Mouse (Mus musculus) right cerebral cortex, adult 2 months (tissue): ENCODE results near the gene Smoc1.

Source experiments
- DNase-seq, 2 experiments: peaks; one replicate each; pipeline ENCODE4 v3.0.0; 2021 to 2022; ENCODE audit warnings: low spot score in 2 of 2

Gene Smoc1

DNA sequence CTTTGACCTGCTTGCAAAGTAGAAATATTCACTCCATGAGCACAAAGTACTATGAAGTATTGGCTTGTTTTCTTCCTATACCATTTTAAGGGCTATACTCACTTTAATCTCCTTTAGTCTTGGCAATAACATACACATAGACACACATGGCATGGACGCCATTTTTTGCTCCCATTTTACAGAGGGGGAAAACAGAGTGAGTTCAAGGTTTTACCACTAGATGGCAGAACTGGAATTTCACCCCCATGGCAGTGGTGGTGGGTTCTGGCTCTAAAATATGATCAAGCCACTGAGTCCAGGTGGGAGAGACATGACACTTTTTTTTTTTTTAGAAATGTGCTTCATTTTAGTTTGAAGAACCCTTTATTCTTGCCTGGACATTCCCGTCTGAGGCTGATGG is 1.6 kb upstream of the Smoc1 start:
- no peak for DNase-seq

DNA sequence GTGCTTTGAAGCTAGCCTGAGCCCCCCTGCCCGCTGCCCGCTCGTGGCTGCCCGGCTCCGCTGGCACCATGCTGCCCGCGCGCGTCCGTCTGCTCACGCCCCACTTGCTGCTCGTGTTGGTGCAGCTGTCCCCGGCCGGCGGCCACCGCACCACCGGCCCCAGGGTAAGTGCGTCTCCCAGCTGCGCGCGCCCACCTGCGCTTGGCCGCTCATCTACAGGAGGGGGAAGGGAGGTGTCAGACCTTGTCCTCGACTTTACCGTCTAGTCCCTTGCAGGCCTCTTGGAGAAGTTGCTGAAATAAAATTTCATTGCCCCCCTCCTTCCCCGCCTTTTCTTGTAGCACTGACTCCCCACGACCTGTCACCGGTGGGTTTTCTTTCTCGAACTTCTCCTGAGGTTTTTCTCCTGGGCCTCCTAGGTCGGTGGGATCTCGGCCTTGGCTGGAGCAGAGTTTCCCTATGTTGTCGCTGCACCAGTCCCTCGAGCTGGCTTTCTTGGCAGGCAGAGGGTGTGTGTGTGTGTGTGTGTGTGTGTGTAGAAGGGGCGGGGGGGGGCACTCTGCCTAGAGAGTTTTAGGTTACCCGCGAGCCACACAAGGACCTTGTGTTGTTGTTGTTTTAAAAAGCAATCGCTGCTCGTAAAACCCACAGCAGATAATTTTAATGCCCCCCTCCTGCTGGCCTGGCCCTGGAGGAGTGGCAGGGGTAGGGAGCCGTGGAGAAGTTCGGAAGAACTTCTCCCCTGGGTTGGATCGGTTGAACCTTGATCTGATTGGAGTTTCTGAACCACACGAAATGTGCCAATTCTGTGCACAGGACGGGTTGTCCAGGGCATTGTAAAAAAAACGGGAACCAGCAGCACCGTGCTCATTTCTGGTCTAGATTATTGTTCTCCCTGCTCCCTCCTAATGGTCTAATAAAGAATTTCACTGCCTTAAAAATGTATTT is 661 bp downstream of the Smoc1 start:
- peak in 1 of 2 experiments; percentile 13 for DNase-seq

DNA sequence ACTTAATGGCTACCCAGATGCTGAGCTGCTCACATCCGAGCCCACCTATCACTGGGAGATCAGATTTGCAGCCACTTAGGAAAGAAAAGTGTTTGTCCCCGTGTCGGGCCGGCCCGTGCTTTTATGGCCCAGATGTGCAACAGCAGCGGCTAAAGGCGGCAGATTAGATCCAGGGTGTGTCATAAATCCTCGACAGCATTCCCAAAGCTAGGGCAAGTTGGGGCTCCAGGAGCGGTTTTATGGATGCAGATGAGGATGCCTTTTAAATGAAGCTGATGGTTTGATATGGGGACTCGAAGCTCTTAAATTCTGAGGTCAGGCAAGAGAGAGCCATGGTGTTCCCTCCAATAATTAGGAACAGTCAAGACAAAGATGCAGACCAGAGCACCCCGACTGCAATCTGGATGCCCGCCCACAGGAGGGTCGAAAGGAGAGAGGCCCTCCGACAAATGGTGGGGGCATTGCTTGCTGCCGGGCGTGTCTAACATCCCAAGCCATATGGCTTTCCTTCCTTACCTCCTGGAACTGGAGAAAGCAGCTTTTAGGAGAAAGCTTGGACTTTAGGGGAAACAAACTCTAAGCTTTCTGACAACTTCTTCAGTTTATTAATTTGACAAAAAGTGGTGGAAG is 1.8 kb downstream of the Smoc1 start:
- no peak for DNase-seq

DNA sequence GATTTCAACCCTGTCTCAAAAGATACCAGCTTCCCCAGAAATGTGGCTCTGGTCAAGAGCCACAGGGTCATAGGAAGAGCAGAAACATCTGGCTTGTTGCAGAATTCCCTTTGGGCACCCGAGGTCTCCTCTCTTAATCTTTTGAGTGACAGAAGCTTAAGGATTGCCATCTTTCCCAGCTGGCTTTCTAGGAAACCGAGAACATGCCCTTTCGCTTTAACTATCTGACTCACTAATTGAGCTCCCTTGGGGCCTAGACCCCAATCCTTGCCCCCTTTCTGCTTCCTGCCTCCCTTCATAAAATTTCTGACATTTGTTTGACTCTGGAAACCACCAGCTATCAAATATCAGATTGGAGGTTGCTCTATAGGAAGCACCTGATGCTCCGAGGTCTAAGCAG is 3.1 kb downstream of the Smoc1 start:
- DNase-seq: no peak

DNA sequence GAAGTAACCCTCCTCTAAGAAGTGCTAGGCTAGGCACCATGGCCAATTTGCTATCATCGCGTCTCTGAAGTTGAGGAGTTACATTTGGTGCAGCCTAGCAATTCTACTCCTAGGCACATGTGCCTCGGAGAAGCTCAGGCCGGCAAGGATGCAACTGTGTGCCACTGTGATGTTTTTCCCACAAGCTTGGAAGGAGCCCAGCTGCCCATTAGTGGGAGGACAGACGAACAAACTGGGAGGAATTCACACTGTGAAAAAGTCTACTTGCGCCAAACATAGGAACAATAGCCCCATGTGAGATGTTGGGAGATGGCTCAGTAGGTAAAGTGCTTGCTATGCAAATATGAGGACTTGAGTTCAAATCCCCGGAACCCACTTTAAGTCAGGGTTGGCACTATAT is 5.0 kb downstream of the Smoc1 start:
- peak in 1 of 2 experiments; percentile 4 for DNase-seq

DNA sequence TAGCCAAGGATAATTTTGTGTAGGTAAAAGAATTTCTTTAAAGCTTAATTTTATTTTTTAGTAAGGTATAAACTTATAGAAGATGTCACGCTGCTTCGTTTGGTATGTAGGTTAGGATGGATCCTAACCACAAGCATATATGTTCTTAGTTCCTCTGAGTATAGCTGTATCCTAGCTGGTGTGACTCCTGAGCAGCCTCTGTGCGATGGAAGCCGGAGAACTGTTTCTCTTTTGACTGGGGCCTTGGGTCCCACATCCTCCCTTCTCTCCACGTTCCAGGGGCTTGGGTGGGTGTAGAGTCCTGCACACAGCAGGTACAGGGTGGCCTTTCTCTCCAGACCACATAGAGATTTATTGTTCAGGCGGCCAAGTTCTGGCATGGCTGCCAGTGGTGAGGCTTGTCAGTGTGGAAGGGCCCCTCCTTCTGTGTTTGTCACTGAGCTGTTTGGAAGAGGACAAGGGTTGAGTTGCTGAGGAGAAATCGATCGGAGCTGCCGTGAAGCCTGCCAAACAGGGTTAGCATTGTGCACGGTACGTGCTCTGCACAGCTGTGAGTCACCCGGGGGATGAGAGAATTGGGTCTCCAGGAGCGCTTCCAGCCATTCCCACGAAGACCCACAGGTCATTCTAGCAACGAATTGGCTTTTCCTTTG is 6.9 kb downstream of the Smoc1 start:
- DNase-seq: peak; percentile 9 to 18

DNA sequence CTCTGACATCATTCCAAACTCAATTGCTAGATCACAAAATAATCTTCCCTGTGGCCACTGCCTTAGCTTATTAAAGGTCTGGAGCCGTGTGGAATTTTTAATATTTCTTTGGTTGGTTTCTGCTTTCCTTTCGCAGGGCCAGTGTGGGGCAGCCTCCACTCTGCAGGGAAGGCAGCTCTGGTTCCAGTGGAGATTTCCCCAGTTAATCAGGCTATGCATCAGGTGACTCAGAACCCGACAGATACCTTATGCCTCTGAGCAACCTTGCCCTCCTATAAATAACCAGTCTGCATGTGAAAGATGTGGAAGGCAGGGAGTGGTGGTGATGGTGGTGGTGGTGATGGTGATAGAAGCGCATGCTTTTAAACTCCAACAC is 7.4 kb downstream of the Smoc1 start:
- no peak for DNase-seq

DNA sequence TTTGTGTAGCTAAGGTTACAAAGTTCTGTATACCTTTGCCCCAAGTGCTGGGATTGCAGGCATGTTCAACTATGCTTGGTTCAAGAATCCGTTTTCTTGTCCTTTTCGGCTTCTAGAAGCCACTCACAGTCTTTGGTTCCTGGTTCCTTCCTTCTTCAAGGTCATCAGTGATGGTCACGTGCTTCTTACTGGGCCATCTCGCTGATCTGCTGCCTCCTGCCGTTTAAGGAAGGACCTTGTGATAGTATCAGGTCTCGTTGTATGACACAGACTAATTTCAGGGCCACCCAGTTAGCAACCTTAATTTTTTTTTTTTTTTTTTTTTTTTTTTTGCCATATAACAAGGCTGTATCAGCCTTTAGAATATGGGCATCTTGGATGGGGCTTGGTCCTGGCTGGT is 9.2 kb downstream of the Smoc1 start:
- no peak for DNase-seq

DNA sequence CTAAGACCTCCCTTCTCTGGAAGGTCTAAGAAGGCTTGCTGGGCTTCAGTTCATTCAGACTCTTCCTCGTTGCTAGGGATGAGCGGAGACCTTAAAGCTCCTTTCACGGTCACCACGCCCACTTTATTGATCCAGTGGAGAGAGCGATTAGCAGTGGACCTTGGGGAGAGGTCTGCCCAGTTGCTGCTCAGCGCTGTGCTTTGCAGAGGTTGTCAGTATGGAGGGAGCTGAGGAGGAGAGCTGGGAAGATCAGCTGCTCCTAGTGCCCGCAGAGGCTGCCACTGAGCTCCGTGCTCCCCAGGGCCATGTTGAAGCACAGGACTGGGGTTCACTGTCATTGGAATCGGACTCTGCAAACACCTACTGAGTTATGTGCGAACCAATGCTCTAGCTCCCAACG is 17.0 kb downstream of the Smoc1 start:
- DNase-seq: no peak

DNA sequence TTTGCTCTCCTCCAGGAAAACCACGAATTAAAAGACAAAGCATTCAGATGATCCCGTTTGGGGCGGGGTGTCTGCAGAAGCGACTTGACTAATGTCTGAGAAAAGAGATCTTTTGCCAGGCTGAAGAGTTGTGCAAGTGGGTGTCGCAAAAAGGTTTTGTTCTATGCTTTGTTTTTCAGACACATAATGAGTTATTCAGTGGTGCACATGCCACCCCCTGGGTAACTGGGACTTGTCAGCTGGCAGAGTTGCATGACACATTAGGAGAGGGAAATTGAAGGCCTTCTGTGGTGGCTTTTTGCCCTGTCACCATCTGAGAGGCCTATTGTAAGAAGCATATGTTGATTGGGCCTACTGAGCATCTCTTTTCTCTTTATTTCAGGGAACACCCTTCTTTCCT is 20.3 kb downstream of the Smoc1 start:
- no peak for DNase-seq

DNA sequence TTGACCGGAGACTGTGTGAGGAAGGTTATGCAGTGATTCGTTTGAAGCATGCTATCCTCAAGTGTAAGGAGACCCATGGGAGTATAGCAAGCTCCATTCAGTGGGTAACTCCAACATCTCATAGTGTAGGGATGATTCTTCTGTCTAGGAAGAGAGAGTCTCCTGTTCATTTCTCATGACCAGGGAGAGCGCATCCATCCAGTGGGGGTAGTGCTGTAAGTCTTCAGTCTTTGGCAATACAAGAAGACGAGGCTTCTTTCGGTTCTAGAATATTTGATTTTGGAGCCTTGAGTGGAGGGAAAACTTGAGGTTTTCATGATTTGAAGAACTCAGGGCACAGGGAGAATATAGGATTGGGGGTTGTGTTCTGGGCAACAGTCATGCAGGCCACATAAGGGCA is 23.1 kb downstream of the Smoc1 start:
- no peak for DNase-seq

DNA sequence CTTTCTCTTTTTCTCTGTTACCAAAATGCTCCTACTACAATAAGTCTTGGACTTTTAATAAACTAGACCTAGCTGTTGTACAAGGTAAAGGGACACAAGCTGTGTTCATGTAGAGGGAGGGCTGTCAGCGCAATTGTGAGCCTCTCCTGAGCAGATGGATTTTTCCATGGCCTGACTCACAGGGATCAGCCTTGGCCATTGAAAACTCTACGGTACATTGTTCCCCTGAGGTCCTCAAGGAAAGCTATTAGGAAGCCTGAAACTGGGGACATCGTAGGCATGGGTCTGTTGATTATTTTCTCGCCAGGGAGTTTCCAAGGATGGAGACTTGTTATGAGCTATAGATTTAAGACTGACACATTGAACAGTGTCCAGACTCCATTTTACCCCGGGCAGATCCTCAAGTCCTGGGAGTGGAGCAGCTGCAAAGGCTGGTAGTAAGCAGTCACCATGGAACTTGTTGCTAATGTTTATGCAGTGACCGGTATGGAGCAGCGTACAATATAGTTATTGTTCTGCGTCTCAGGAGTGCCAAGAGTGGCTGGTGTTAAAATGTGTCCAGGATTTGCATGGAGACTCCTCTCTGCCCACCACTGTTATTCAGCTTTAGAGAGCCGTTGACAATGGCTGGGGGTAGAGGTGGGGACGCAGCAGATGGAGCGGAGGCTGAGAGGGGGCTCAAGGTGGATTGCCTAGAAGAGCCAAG is 28.5 kb downstream of the Smoc1 start:
- no peak for DNase-seq

DNA sequence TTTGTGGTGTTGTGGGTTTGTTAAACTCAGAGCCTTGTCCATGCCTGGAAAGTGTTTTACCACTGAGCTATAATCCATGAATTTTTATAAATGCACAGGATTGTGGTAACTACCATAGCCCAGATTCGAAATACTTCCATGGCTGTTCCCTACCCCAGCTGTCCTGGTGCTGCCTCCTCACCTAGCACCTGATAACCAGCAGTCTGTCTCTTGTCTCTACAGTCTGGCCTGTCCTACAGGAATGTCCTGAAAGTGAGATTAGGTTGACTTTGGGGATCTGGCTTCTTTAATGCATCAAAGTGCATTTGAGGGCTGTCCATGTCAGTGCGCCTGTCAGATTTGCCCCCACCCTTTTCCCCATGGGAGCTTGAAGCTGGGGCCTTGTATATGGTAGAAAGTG is 29.2 kb downstream of the Smoc1 start:
- no peak for DNase-seq

DNA sequence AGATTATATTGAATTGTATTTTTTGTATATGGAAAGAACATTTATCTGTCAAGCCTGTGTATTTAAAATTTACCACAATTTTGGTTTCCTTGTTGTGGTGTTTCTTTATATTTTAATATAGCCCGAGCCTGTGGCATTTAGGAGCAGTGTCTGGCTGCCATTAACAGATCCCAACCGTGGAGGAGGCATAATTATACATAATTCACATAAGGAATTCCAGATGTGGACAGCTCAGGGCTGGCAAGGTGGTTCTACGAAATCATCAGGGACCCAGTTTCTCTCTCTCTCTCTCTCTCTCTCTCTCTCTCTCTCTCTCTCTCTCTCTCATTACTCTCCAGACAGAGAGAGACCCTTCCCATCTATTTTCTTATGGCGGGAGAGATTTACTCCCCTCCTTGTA is 31.0 kb downstream of the Smoc1 start:
- DNase-seq: no peak

DNA sequence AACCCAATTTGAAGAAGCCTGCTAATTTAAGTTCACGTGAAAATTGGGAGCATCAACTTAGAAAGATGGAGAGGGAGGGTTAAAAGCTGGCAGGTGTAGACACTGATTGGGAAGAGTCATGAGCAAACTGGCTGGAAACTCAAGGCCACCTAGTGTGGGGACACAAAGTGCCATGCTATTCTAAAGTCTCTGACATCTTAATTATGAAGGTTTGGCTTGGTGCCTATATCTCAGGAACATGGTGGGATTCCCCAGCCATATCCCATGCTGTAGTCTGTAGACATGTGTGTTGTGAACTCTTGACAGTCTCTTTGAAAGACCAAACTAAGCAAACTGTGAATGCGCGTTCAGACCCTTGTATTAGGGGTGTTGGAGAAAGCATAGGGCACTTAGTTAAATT is 32.0 kb downstream of the Smoc1 start:
- no peak for DNase-seq

DNA sequence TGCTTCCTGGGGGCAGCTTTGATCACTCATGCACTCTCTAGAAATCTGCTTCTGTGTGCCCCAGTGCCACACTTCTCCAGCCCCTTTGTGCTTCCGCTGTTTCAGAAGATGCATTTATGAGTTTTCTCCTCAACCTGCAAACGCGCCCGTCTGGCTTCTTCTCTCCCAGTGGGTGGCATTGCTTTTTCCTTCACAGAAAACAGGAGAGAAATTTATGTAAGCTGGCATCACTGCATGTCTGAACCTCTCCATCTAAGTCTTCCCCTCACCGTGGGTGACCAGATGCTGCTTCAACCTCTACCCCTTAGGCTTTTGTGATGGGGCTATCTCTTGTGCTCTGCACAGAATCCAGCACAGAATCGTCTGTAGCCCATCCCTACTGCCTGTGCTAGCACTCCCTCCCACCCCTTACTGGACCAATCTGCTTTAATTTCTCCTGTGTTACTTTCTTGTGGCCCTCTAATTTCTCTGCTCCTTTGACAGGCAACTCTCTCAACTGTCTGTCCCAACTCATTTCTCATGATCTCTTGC is 35.3 kb downstream of the Smoc1 start:
- peak; percentile 14 to 22 for DNase-seq

DNA sequence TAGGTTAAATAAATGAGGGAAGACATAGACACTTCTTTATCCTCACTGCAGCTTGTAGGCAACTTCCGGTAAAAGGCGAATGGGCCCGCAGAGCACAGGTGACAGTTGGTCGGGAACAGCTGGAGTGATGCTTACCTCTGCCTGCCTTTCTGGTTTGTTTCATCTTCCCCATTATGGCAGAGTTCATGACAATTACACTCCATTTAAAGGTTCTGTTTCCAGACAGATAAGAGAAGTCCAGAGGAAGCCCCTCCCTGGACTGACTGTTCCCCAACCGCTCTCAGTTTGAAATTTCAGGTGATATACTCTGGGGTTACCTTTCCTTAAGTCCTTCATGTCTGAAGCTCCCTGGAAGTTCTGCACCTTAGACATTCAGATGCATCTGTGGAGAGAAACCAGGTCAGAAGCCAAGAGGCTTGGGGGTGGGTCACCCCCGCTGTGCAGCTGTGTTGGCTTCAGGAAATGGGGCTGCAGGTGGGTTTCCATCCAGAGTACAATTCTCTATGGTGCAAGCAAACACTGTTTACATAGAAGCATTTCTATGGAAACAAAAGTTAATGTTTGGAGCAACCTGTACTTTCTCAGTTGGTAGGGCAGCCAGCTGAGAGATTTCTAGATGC is 36.8 kb downstream of the Smoc1 start:
- no peak for DNase-seq

DNA sequence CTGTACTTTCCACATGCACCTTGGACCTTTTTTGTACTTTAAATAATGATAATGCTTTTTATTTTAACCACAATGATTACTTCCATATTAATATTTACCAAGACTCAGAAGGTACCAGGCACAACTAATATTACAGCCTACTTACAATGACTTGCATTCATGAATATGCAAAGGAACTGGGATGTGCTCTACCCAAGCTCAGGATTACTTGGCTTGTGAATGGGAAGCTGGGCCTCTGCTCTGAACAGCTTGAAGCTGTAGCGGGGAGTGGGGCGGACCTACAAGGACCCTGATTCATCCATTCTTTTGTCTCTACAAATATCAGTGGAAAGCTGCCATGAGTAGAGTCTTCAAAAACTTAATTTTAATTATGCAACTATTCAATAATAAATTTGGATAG is 47.5 kb downstream of the Smoc1 start:
- DNase-seq: no peak

DNA sequence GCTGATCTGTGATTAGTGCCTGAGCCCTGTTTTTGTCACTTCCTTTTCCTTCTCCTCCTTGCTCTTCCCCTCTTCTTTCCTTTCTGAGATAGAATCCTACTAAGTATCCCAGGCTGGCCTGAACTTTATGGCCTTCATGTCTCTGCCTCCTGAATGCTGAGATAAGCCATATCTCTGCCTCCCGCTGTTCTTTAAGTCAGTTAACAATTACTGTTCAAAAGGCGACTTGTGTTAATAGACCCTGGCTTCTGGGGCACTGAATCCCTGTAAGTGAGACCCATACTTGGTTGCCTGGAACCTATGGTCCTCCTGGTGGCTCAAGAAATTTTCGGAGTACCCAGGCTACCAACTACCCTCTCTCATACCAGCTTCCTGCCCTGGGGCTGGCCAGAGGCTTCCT is 48.3 kb downstream of the Smoc1 start:
- no peak for DNase-seq

DNA sequence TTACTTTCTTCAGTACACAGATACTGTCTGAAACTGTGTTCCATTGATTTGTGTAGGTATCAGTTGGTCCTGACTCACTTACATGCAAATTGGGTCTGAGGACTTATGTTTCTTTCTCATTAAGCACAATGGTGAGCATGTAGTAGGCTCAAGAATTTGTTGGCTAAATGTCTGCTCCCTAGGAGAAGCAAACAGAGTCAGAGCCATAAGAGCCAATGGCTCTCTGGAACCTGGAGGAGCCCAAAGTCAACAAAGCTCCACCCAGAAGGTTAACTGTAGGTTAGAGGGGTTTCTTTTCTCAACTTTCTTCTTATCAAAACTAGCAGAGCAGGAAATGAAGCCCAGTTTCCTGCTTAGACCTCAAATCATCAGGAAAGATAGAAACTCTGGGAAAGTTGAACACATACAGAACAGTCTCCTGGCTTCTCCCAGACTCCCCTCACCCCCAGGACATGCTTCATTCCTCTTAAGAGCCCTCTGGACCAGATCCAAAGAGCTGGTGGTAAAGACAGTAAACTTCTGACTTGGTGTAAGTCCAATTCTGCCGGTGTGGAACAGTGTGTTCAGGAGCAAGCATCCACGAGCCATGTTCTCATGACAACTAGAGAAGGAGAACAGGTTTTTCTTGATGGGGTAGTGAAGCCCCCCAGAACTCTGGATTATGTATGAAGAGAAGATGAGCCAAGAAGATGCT is 51.5 kb downstream of the Smoc1 start:
- DNase-seq: no peak

DNA sequence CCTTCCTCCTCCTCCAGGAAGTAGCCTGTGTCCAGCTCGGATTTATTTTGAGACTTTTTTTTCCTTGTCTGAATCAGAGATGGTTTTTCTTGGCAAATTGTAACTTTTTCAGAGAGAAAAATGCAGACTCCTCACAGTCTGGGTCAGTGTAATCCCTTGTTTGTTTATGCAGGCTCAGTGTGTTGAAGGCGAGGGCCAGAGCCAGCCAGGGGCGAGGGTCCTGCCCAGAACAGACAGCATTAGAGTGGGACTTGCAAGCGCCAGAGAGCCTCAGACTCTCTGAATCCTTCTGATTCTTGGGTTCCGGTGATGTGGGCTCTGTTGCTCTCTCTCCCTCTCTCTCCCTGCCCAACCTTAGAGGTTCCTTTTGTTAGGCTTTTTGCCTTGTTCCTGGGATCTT is 53.7 kb downstream of the Smoc1 start:
- no peak for DNase-seq
